Comparison of ENCODE assay signal across 11 mouse cellular contexts in genomic region chr5:90246987-90247386, GRCm38 (mm10).
"Had no signal": no experiment of that assay in that cellular context is flagged by ENCODE, and none has a peak within 500 bp of the region (broad histone marks: within the 10 kb centered on the region; RNA-seq: fewer than 3 reads in every experiment).

No protein-coding gene starts in this region.

- DNase-seq: kidney, adult 18-20 months; left cerebral cortex, postnatal 4 days; right cerebral cortex, postnatal 14 days; thymus, adult 18-20 months; thymus, postnatal 14 days had no signal

- H3K4me3 ChIP-seq: layer of hippocampus, adult 2 months; limb, embryonic 13.5 days; liver, embryonic 12.5 days; midbrain, embryonic 12.5 days; neural tube, embryonic 13.5 days had no signal

- H3K27me3 ChIP-seq: limb, embryonic 13.5 days; liver, embryonic 12.5 days; midbrain, embryonic 12.5 days; neural tube, embryonic 13.5 days had no signal

- H3K27ac ChIP-seq: kidney, postnatal 0 days; layer of hippocampus, adult 2 months; limb, embryonic 13.5 days; liver, embryonic 12.5 days; midbrain, embryonic 12.5 days; neural tube, embryonic 13.5 days had no signal

- H3K9me3 ChIP-seq: limb, embryonic 13.5 days; liver, embryonic 12.5 days; midbrain, embryonic 12.5 days; neural tube, embryonic 13.5 days had no signal

- H3K4me1 ChIP-seq: limb, embryonic 13.5 days; midbrain, embryonic 12.5 days; neural tube, embryonic 13.5 days had no signal

- H3K9ac ChIP-seq: limb, embryonic 13.5 days; liver, embryonic 12.5 days; midbrain, embryonic 12.5 days; neural tube, embryonic 13.5 days had no signal
